Mouse (Mus musculus) frontal cortex, adult 2 months (tissue): ENCODE data around the gene Zfp422. TPM values are rescaled to one million over a fixed set of nuclear protein-coding genes. Genes with fewer than 3 reads are reported as not detected.
"Not testable (repeated sequence)": the region's sequence is repeated elsewhere in the genome, so short reads cannot be mapped to it uniquely, and the experiment has no call there.

Experiments used
- DNase-seq, 2 experiments: peaks; one replicate each; pipeline ENCODE4 v3.0.0; 2022; ENCODE audit warnings: low spot score in 1 of 2; ENCODE audit errors: extremely low spot score in 1 of 2
- polyA plus RNA-seq: library from polyadenylated mRNA; depleted of rRNA; stranded (reverse); fragments of >200 nt; gene quantifications from 2 replicates; pipeline ENCODE4 v1.2.3, GENCODE M21; 2012; rRNA removed

Zfp422 gene
- polyA plus RNA-seq, 1 experiment, result 30.5 TPM

GRCm38 (mm10) chr6:116600969-116601368, 27.8 kb downstream of the Zfp422 start:
- DNase-seq, result not testable (repeated sequence)

GRCm38 (mm10) chr6:116584095-116584494, 44.7 kb downstream of the Zfp422 start, which contains the start of gene Olfr215:
Gene Olfr215 (minus strand): TSS chr6:116584195.
- DNase-seq, result no peak

Other genes with a start within 250 kb of the Zfp422 start
- gene Alox5, start 167.8 kb downstream of the Zfp422 start, polyA plus RNA-seq, result 0.74 and 1.4 TPM in 2 replicates
- gene Olfr211, start 139.9 kb downstream of the Zfp422 start, polyA plus RNA-seq, result 0.02 TPM in 1 of 2 replicates, not detected in the other
- gene Olfr212, start 122.5 kb downstream of the Zfp422 start, polyA plus RNA-seq, result 0.06 and 0.19 TPM in 2 replicates
- gene Olfr213, start 90.5 kb downstream of the Zfp422 start, polyA plus RNA-seq, result 0.06 TPM in 1 of 2 replicates, not detected in the other
- 0.08 TPM in 1 of 2 replicates, not detected in the other for gene Gm5580, start 77.9 kb downstream of the Zfp422 start, polyA plus RNA-seq
- not detected in 2 replicates for gene Olfr214, start 74.8 kb downstream of the Zfp422 start, polyA plus RNA-seq
- gene Olfr215, start 44.8 kb downstream of the Zfp422 start, polyA plus RNA-seq, result not detected in 2 replicates
- gene Depp1, start 21.6 kb upstream of the Zfp422 start, polyA plus RNA-seq, result 0.88 and 1.8 TPM in 2 replicates
- 8.8 TPM in 2 replicates for gene Rassf4, start 45.0 kb upstream of the Zfp422 start, polyA plus RNA-seq
- 0.11 and 0.14 TPM in 2 replicates for gene Tmem72, start 87.9 kb upstream of the Zfp422 start, polyA plus RNA-seq